Mouse (Mus musculus) heart, adult 9 months (tissue): ENCODE data around the gene Swap70.

Source experiments
- DNase-seq, 2 experiments: peaks; one replicate each; pipeline ENCODE4 v3.0.0; 2022; ENCODE audit warnings: low spot score in 2 of 2

Gene Swap70

DNA sequence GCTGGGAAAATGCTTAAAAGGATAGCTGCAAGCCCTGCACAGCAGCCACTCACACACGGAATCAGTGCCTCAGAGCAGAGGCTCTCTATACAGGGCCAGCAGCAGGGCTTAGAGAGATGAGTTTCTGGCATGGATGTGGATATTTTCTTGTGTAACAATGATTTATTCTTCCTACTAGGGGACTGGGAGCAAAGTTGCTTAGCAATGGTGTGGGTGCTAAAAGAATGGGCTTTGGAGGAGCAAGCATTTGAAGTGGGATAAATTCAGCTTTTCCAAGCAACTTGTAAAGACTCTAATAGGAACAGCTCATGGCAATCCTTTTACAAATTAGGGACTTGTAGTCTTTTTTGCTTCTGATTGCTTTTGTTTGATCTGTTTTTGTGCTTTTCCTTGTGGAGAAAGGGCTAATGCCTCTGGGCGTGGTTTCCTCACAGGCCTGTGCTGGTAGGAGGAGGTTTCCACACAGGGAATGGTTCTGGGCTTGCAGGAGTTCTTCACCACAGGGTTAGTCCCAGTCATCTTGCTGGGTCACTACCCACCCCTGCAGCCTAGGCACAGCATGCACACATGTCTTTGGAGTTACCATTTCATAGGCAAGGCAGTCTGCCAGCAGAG lies 16.4 kb downstream of the Swap70 start:
- DNase-seq, result peak in 1 of 2 experiments; percentile 29

DNA sequence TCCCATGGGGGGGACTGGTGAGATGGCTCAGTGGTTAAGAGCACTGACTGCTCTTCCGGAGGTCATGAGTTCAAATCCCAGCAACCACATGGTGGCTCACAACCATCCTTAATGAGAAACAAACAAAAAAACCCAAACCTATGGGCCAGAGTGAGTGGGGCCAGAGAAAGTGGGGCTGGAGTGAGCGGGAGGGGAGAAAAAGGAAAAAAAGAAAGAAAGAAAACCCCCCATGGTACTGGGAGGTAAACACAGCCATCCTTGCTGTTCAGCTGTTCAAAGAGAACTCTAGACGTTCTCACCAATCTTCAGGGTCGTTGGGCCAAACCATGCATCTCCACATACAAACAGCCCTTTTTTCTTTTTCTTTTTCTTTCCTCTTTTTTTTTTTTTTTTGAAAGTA lies 18.1 kb downstream of the Swap70 start:
- no peak for DNase-seq

DNA sequence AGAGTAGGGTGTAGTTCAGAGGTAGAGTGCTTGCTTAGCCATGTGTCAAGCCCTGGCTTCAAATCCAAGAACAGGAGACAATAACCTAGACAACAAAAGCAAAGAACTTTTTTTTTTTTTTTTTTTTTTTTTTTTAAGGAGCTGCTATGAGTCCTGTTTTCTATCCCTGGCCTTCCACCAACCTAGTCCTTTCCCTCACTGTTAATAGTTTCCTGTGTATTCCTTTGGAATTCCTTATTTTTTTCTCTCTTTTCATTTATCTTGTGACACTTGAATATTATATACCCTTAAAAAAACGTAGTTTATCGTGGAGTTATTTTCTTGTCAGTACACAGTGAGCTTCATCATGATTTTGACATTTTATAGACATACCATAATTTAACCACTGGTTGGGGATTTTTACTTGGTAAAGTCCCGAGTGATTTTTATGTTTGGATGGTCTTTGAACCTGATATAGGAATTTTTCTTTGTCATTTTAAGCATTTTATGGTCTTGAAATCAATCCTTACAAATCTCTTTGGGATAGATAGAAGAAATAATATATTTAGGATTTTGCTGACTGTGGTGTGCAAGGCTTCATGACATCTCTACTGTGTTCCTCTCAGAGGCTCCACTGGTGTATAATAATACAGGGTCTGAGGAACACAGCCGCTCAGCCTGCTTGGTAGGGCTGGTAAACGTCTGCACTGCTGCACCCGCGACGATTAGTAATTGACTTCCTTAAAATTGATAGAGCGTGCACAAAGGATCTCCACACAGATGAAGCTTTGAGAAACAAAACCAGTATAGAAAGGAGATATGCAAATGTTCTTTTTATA lies 20.2 kb downstream of the Swap70 start:
- DNase-seq, result no peak

DNA sequence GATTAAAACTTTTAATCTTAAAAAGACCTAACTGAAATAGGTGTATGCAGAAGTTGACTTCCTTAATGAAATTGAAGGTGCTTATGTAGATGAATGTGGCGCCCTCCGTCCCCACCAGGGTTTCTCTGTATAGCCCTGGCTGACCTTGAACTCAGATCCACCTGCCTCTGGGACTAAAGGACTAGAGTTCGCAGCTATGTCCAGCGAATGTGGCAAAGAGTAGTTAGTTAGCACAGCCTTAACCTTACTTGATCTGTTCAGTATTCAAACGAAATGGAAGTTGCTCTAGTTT lies 20.7 kb downstream of the Swap70 start:
- no peak for DNase-seq

DNA sequence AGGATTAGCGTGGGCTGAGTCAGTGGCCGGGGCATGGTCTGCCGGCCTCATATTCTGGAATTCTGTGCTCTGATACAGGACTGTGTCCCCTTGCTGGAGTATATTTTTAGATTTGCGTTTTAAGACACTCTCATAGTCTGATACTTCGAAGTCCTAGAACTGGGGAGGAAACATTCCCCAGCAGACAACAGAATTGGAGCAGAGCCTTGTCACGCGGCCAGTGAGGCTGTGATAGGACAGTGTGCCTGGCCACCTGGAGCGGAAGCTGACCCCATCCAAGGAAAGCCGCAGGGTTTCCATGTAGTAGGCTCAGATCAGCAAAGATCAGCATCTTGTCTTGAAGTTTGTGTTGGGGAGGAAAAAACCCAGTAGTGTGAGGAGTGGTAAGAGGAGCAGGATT lies 23.6 kb downstream of the Swap70 start:
- DNase-seq, result peak; percentile 65 to 75

DNA sequence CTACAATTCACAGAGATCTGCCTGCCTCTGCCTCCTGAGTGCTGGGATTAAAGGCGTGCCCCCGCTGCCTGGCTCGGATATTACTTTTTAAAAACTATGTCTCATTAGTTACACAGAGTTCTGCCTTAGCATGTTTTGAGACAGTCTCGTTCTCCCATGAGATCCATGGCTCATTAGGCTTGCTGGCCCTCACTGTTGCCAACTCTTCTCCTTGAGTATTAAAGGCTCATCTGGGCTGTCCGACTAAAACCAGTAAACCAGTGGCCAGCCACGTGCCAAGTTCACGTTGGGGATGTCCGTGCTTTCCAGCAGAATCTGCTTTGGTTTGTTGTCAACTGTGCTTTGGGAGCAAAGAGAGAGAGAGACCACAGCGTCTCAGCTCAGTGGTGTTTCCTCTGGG lies 25.0 kb downstream of the Swap70 start:
- no peak for DNase-seq

DNA sequence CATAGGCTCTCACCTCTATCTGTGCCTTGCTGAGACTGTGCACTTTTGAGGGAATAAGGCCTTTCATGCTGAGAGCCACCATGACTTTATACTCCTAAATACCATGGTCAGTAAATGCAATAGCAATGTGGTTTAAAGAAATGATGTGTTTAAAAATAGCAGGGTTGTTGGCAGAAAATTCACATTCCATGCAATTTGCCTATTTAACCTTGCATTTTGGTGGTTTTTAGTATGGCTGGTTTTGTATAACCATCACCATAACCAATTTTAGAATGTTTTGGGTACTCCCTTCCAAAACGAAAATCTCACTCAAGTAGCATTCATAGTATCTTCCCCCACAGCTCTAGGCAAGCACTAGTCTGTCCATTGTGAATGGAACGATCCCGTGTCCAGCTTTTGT lies 26.3 kb downstream of the Swap70 start:
- DNase-seq, result no peak

DNA sequence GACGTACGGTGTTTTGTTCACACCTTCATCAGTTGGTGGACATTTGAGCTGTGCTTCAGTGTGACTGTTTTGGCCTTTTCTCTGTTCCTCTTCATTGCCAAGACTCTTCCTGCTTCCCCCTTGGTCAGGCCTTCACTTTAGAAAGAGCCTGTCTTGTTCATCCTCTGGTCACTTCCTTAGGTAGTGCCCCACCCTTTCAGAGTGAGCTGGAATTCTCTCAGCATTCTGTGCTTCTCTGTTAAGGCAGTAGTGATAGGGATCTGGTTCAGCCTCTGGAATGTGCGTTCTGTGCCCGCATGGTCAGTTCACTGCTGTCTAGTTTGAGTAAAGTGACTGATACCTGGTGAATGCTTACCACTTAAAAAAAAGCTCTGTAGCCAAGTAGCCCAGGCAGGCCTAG lies 27.2 kb downstream of the Swap70 start:
- no peak for DNase-seq

DNA sequence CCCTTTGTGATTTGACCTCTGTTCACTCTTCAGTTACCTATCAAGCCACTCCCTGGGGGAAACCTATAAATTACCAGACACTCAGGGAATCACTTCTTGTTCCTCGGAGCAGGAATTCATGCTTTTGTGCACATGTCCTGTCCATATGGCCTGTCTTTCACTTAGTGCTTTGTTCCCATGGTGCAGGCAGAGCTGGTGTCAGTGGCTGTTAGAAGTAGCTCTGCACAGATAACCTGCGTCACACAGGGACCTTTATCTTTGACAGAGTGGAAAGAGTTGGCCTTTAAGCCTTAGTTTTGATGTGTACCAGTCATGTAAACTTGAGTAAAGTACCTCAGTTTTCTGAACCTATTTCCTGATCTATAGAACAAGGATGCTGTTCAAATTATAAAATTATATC lies 32.4 kb downstream of the Swap70 start:
- DNase-seq, result no peak

DNA sequence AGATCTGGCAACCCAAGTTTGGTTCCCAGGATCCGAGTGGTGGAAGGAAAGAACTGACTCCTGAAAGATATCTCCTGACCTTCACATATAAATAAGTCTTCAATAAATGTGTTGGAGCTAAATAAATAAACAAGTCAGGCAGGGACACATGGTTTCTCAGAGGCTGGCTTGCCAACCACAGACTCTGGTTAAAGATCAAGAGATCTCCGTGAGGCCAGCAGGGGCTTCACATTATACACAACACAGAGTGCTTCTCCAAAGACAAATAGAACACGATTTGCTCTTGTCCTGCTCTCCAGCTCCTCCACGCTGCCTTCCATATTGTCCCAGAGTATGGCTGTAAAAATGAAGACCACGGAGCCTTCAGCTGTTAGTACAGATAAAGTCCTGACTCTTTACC lies 32.9 kb downstream of the Swap70 start:
- DNase-seq, result no peak

DNA sequence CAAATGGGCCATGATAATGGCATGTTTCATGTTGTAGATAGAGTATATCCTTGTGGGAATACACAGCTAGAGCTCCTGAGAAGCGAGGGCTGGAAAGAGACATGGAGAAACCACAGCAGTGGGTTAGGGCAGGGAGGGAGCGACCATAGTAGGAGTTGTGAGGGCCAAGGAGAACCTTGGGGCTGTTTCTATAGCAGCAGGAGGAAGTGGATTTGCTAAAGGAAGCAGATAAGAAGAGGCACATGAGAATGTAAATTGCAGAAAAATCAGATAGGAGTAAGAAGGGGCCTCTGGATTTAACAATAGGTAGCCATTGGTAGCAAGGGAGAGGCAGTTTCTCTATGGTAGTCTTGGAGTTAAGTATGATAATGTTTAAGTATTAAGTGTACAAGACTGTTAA lies 35.5 kb downstream of the Swap70 start:
- no peak for DNase-seq

DNA sequence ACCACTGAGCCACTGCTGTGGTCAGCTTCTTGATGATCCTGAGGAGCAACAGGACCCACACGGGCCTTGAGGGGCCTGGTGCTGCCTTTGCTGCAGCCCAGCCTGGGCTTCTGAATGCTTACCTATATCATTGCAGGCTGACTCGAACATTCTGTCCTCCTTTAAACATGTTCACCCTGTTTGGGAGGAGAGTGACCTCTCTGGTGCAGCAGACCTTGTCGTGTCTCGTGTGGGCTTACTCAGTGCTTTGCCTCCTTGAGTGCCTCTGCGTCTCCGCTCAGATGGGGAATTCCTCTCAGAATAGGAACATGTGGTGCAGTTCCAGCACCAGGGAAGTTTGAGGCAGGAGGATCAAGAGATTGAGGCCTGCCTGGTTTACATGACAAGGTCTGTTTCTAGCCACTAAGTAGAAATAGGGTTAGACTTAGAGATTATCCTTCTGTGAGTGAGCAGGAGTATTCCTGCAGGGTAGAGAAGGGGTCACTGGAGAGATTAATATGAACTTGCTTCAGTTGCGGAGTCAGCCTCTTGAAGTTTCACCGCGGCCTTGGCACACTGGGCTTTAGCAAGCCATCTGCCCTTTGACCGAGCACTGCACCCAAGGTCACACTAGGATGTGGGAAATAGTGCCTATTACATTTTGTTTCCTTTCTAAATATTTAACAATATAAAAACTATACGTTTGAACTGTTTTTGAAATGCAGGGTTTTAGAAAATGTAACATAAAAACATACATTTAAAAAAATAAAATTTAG lies 36.9 kb downstream of the Swap70 start:
- no peak for DNase-seq

DNA sequence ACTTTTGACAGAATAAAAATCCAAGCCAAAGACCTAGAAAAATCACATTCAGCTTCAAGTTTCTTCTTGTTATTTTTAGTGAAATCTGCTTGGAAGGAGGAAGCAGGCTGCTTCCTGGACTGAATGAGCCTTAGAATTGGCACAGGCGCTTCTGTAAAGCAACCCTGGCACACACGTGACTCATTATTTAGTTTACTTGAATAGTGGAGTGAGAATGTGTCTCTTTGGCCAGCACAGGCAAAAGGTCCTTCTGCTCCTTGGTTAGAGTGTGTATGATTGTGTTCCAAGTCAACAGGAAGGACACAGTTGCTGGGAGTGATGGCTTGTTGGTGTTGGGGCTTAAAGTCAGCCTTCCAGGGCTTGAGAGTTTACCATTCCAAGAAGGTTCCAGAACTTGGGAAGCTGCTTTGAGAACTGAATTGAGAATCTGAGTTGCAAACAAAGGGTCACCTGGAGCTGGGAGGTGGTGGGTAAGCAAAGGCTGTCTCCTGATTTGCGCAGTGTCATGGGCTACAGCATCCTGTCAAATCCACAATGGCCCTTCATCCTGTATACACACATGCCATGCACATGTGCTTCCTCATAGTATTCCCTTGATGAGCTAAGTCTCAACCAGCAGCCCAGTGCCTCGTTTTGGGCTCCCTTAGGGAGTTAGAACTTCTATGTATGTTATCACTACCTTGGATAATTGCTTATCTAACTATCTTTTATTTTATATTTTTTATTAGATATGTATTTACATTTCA lies 38.6 kb downstream of the Swap70 start:
- DNase-seq, result peak; percentile 61 to 80

DNA sequence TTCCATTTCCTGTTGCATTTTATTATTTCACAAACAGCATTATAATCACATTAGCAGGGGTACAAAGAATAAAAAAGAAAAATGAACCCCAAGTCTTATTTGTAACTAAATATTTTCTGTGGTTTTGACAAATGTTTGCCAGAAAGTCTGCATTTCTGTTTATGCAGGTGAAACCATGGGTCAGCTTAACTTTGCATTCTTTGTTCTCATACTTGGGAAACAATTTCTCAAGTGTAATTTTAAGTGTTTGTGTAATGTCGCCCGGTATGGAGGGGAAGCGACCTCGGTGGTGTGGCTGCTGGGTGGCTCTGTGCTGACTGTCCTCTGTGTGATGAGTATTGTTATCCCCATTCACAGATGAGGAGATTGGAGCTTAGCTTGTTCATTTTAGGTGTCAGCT lies 40.3 kb downstream of the Swap70 start:
- no peak for DNase-seq

DNA sequence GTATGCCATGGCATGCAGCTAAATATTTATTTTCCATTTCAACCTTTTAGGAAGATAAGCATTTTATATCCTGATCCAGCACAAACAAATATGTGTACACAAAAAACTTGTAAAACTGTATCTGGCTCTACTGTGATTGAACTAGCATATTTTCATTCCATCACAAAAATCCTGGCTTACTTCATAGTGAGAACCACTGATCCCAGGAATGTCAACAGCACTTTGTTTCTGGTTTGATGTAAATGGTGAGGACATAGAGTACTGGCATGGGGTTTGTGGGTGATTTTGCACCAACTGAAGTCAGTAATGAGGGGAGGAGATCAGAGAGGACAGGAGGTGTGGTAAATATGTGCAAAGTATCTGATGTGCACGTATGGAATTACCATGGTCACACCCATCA lies 41.1 kb downstream of the Swap70 start:
- DNase-seq, result no peak

DNA sequence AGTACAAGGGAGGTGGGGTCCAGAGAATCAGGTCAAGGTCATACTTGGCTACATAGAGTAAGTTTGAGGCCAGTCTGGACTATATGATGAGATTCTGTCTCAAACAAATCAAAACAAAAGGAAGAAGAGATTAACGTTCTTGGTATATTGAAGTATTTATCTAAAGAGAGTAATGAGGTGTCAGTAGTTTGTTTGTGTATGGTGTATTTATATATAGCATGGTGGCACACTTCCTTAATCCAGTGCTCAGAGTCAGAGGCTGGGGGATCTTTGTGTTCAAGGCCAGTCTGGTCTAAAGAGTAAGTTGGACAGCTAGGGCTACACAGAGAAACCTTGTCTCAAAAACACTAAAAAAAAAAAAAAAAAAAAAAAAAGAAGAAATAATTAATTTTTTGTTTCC lies 42.0 kb downstream of the Swap70 start:
- no peak for DNase-seq

DNA sequence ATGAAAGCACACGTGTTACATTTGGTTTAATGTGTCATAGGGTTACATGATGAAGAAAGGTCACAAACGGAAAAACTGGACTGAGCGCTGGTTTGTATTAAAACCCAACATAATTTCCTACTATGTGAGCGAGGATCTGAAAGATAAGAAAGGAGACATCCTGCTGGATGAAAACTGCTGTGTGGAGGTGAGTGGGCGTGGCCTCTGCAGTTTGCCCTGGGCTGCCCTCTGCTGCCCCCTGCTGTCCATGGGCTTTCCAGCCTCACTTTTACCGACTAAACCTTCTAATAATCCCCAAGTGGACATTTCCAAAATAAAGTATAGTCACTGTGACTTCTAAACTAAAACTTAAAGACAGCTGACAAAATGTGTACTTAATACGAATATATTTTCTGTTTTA lies 44.3 kb downstream of the Swap70 start:
- DNase-seq, result peak; percentile 71 to 84

DNA sequence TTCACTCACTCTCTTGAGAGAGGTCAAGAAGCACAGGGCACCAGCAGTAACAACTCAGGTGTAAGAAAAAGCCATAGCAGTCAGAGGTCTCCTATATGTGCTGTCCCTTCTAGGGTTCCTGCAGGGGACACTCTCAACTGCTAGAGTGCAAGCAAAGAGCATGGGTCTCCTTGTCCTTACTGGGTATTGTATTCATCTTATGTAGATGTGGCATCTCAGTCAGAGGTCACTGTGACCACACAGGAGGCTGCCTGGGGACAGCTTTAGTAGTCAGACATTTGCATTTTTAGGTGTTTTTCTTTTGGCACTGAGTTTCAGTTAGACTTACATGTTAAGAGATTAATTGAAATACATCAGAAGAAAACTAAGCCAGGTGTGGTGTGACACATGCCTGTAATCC lies 45.5 kb downstream of the Swap70 start:
- no peak for DNase-seq

DNA sequence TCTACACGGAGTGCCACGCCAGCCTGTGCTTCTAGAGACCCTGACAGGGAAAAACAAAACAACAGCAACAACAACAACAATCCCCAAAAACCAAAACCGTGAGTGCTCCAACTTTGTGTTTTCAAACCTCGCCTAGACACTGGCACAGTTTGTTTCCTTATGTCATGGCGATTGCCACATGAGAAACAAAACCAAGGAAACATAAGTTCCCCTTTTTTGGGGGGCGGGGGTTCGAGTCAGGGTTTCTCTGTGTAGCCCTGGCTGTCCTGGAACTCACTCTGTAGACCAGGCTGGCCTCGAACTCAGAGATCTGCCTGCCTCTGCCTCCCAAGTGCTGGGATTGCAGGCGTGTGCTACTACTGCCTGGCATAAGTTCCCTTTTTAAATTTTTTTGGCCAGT lies 46.5 kb downstream of the Swap70 start:
- no peak for DNase-seq

DNA sequence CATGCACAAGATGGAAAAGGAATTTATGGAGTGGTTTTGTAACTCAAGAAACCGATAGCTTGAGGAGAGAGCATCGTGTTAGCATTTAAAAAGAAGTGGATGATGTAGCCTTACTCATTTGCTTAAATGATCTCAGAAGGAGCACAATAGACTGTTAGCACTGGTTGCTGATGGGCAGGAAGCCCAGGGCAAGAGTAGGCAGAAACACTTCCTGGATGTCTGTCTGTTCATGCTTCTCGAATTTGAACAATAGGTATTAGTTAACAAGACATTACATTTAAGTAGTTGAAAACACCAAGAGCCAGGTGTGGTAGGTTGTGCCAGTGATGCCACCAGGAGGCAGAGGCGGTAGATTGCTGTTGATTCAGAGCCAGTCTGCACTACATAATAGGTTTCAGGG lies 47.0 kb downstream of the Swap70 start:
- DNase-seq, result no peak

DNA sequence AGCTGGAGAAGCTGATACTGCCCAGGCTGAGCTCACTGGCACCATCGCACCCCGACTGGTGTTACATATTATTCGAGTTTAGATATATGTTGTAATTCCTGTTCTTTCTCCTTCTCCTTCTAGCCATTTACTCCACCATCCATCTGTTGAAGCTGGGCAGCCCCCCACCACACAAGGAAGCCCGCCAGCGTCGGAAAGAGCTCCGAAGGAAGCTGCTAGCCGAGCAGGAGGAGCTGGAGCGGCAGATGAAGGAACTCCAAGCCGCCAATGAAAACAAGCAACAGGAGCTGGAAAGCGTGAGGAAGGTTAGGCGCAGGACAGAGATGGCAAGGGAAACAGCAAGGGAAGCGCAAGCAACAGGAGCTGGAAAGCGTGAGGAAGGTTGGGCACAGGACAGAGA lies 48.3 kb downstream of the Swap70 start:
- DNase-seq, result no peak

DNA sequence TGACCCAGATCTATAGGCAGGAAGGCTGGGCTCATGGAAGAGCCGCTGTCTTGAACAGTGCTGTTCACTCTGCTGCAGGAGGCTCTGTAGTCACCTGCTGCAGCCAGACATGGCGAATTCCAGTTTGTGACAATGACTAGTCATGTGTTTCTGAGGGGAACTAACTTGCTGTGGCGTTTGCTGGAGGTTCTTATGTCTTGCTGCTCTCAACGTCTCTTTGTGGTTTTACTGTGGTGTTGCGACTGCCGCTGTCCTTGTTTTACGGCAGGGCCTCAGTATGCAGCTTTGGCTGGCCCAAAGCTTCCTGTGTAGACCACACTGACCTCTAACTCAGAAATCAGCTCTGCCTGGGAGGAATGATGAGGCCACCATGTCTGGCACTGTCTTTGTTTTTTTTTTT lies 48.9 kb downstream of the Swap70 start:
- DNase-seq, result no peak

DNA sequence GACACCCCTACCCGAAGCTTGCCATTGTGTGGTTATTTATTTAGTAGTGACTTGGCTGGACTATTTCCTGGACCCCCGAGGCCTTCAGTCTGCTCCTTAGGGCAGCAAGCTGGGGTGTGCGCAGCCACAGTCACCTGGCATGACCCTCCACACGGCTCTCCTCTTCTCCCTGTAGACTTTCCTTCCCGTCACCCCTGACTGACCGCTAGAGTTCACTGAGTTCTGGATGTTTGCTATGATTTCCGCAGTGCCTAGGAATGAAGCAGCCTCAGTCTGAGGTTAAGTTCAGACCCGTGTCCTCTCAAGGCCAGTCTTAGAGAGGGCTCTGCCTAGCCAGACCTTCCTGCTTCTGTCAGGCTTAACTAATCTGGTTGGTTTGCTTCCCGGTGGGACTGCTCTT lies 50.3 kb downstream of the Swap70 start:
- DNase-seq, result no peak
